Mouse (Mus musculus): Measurements from ENCODE around the gene Sp100. TPM values are rescaled to one million over a fixed set of nuclear protein-coding genes. Genes with fewer than 3 reads are reported as not detected.

The Sp100 gene
- total RNA-seq, 2 experiments from 2014 or later, result 7.4 to 10.5 TPM

DNA sequence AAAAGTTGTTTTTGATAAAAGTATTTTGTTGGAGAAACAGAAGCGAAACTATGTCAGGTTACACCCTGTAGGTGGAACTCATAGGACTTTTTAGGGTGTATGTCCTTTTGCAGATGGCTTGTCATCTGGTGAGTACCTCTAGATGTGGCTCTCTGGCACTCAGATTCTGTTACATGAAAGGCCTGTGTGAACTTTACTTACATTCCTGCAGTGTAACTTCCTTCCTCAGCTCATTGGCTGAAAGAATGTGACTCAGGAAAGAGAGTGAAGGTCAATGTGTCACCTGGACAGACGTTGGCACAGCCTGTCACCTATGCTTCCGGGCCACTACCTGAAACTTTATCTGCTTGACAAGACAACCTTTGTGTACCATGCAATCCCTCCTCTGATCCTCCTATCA, 94.8 kb downstream of the Sp100 start:
- intact Hi-C loops (cut with DNase I), result no loop called here
- no peak for DNase-seq

GRCm38 (mm10) chr1:85746511-85746910, 96.7 kb downstream of the Sp100 start:
- intact Hi-C loops (cut with DNase I), result no loop called here
- no peak for DNase-seq

GRCm38 (mm10) chr1:85749829-85750228, 100.0 kb downstream of the Sp100 start:
- intact Hi-C loops (cut with DNase I), result no loop called here

DNA sequence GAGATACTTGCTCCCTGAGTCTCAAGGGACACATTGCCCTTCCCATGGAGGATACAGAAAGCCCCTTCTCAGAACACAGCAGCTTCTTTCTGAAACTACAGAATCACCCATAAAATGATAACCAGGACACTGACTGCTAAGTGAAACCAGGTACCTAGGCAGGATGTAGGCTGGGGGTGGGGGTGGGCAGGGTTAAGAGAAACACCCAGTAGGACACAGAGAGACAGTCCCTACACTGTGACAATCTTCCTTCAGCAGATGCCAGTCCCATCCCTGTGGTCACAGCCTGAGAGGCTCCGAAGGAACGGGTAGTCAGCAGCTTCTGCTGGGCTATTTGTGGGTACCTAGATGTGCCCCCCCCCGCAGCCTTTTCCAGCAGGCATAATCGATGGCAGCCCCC, 100.9 kb downstream of the Sp100 start:
- intact Hi-C loops (cut with DNase I), result no loop called here
- DNase-seq, result no peak

More at GRCm38 (mm10) chr1:85749829-85750228, 100.0 kb downstream of the Sp100 start:
- DNase-seq, result no peak

DNA sequence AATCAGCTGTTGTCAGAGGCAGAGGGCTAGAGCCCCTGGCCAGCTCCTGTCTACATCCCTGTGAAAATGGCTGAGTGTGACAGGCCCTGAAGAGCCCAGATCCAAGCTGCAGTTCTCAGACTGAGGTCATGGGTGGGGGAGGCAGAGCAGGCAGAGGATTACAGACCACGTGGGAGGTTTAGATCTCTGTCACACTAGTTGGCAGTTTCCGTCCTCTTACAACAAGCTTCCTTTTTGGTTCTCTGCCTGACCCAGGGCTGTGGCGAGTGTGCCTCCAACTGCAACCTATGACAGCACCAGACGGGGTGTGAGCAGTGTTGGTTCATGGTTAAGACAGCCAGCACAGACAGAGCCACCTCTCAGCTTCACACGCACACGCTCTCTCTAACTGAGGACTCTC, 101.7 kb downstream of the Sp100 start:
- DNase-seq, result peak; percentile 49 to 50
- intact Hi-C loops (cut with DNase I), result no loop called here

GRCm38 (mm10) chr1:85751932-85752680, 102.3 kb downstream of the Sp100 start:
- intact Hi-C loops (cut with DNase I), result no loop called here
- DNase-seq, result no peak

GRCm38 (mm10) chr1:85757531-85758230, 107.9 kb downstream of the Sp100 start:
- DNase-seq, result no peak
- intact Hi-C loops (cut with DNase I), result no loop called here

- peak in 1 of 2 experiments; percentile 19 for DNase-seq
- intact Hi-C loops (cut with DNase I), result no loop called here
These were observed 108.6 kb downstream of the Sp100 start for GRCm38 (mm10) chr1:85758231-85758968.

DNA sequence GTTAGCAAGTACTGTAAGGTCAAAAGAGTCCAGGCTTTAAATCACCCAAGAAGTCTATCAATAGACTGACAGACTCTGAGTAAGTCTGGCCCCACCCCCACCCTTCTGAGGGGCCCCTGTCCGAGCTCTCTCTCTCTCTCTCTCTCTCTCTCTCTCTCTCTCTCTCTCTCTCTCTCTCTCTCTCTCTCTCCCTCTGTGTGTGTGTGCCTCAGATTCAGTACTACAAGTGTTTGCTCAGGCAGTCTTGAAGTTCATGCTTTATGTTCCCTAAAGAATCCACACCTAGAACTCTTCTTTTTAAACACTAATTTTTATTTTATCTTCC, 109.1 kb downstream of the Sp100 start:
- no peak for DNase-seq

More for the DNA sequence above, 109.1 kb downstream of the Sp100 start:
- intact Hi-C loops (cut with DNase I), result no loop called here

Small RNAs within 50 kb of the gene (microRNA-seq; reads per million reads assigned to microRNA genes)
- gene Mir8096, result 0 to 0.24 reads per million in 2 experiments

Other genes starting within 250 kb of the Sp100 start
- not detected for gene G530012D18Rik, start 74.3 kb upstream of the Sp100 start, total RNA-seq (2021)
- 1 to 10 TPM; 3.1 to 3.8 TPM for gene Sp110, start 51.2 kb upstream of the Sp100 start, total RNA-seq (2021)
- 1 to 10 TPM; 1.5 to 2.0 TPM for gene Sp140, start 49.6 kb upstream of the Sp100 start, total RNA-seq (2021)
- 1 to 10 TPM in 1 of 2 experiments, under 1 TPM in 1; 0.45 to 1.1 TPM for gene A630001G21Rik, start 128.7 kb downstream of the Sp100 start, total RNA-seq (2021)
- 100 to 1,000 TPM; 106 to 108 TPM for gene Cab39, start 143.5 kb downstream of the Sp100 start, total RNA-seq (2021)
- 100 to 1,000 TPM in 1 of 2 experiments, 10 to 100 TPM in 1; 96.4 to 109 TPM for gene Itm2c, start 244.3 kb downstream of the Sp100 start, total RNA-seq (2021)

Data from heart, postnatal 10 days (tissue).